ENCODE assay signal across 26 mouse cellular contexts in the genomic region with DNA sequence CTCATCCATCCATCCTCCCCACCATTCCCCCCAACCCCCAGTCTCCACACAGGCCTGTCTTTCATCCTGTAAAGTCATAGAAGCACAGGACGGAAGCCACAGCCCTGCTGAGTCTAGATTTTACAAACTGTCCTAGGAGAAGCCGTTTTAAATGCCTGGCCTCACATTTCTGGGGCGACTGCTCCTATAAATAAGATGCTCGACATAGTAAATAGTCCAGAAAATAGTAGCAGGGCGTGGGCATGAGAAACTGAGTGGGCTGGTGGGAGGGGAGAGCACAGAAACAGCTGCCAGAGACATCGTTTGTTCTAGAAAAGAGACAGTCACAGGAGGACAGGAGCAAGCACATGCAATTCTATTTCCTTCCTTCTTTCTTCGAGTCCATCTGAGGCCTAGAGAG.
A peak's percentile ranks its signal among the peaks of the same experiment; 100 is the strongest.
DNase-seq lines count a peak whose midpoint lies in the region; ATAC-seq and TF ChIP-seq lines count a peak whose summit lies in the region.
"Had no signal": no experiment of that assay in that cellular context is flagged by ENCODE, and none has a peak within 500 bp of the region (broad histone marks: within the 10 kb centered on the region; RNA-seq: fewer than 3 reads in every experiment).

No protein-coding gene starts in this region.

- intact Hi-C loops in left cerebral cortex, postnatal 4 days (cut with DNase I) = no loop called here

- 23% methylated on average over 7 of the region's 7 CpGs for WGBS in olfactory bulb, adult 2 months
- WGBS in embryonic facial prominence, embryonic 10.5 days = 71% methylated on average over 7 of the region's 7 CpGs

- TF ChIP-seq POLR2A in olfactory bulb, adult 2 months (IDR thresholded peaks at IDR 0.05; ENCODE audit: insufficient read depth, low read depth, low read length) = no peak

- H3K36me3 ChIP-seq in embryonic facial prominence, embryonic 10.5 days (replicated peaks) = no peaks in the 10 kb centered on the region
- H3K36me3 ChIP-seq: embryonic facial prominence, embryonic 12.5 days; embryonic facial prominence, embryonic 15.5 days; heart, embryonic 12.5 days; heart, embryonic 15.5 days; hindbrain, embryonic 10.5 days; hindbrain, embryonic 13.5 days had no signal

- no peak for TF ChIP-seq CTCF in olfactory bulb, adult 2 months (IDR thresholded peaks at IDR 0.05; ENCODE audit: insufficient read depth, low read depth, low read length)

- peak; percentile 64 for ATAC-seq in frontal cortex, adult (ENCODE audit: low TSS enrichment)
- ATAC-seq: activated CD4-positive, CD25-positive, alpha-beta regulatory T cell, adult 4 months; forebrain, embryonic 14.5 days; forebrain, postnatal 0 days; hindbrain, embryonic 16.5 days had no signal

- no peaks in the 10 kb centered on the region for H3K9me3 ChIP-seq in embryonic facial prominence, embryonic 10.5 days
- H3K9me3 ChIP-seq: embryonic facial prominence, embryonic 12.5 days; embryonic facial prominence, embryonic 15.5 days; heart, embryonic 12.5 days; heart, embryonic 15.5 days; hindbrain, embryonic 10.5 days; hindbrain, embryonic 13.5 days had no signal

- no peak for DNase-seq in frontal cortex, postnatal 25 days (ENCODE audit: low spot score in 2 of 2)
- DNase-seq in left cerebral cortex, adult 18-20 months (ENCODE audit: low spot score in 2 of 2) = peak; percentile 48 to 61
- no peak for DNase-seq in left cerebral cortex, postnatal 4 days
- DNase-seq in brain, adult 2 months (ENCODE audit: low read depth, low spot score) = peak; percentile 81
- no peak for DNase-seq in embryonic facial prominence, embryonic 10.5 days (ENCODE audit: low spot score)
- DNase-seq: adrenal gland, adult 8-10 months; adrenal gland, postnatal 25 days; cerebellum, adult 18-20 months; cerebellum, adult 9-10 months; cerebellum, postnatal 14 days; forebrain, postnatal 0 days; gastrocnemius, postnatal 25 days; heart, adult 18-20 months; heart, postnatal 10 days; heart, postnatal 36 days had no signal

- peaks cover 30% of the 10 kb centered on the region for H3K4me1 ChIP-seq in olfactory bulb, adult 2 months (ENCODE audit: control insufficient read depth, insufficient read depth, low read length)
- H3K4me1 ChIP-seq in embryonic facial prominence, embryonic 10.5 days = peaks cover 2% of the 10 kb centered on the region; the same call in 1 of the 2 replicates
- H3K4me1 ChIP-seq: embryonic facial prominence, embryonic 12.5 days; embryonic facial prominence, embryonic 15.5 days; heart, embryonic 12.5 days; heart, embryonic 15.5 days had no signal

- no peak overlapping the region for H3K4me3 ChIP-seq in olfactory bulb, adult 2 months (ENCODE audit: insufficient read depth, low read depth, low read length)
- no peak overlapping the region for H3K4me3 ChIP-seq in embryonic facial prominence, embryonic 10.5 days
- H3K4me3 ChIP-seq: embryonic facial prominence, embryonic 12.5 days; embryonic facial prominence, embryonic 15.5 days; heart, embryonic 12.5 days; heart, embryonic 15.5 days; hindbrain, embryonic 10.5 days; hindbrain, embryonic 13.5 days had no signal

- peak overlapping the region; percentile 27; the same call in 1 of the 2 replicates for H3K27ac ChIP-seq in olfactory bulb, adult 2 months (ENCODE audit: insufficient read depth, low read depth, low read length)
- no peak overlapping the region for H3K27ac ChIP-seq in embryonic facial prominence, embryonic 10.5 days (replicated peaks)
- H3K27ac ChIP-seq: embryonic facial prominence, embryonic 12.5 days; embryonic facial prominence, embryonic 15.5 days; heart, embryonic 15.5 days; hindbrain, embryonic 10.5 days; hindbrain, embryonic 13.5 days had no signal

- 0 out of 2 replicates have a peak, but pooled peaks cover 5% of the 10 kb centered on the region for H3K27me3 ChIP-seq in embryonic facial prominence, embryonic 10.5 days (replicated peaks; ENCODE audit: low read depth, poor library complexity, severe bottlenecking)
- H3K27me3 ChIP-seq: embryonic facial prominence, embryonic 12.5 days; embryonic facial prominence, embryonic 15.5 days; heart, embryonic 15.5 days had no signal

Comparison
In these comparisons a context has a peak if more than half of its experiments do, and no peak if none do; other contexts are left out.
1. DNase-seq: peak in left cerebral cortex, adult 18-20 months (2 of 2) and brain, adult 2 months (single experiment); none in frontal cortex, postnatal 25 days (0 of 2), left cerebral cortex, postnatal 4 days (single experiment) and embryonic facial prominence, embryonic 10.5 days (single experiment).